Mouse (Mus musculus) kidney, adult 2 months (tissue): ENCODE measurements around the gene Ckm.

Experiments
- CTCF ChIP-seq: fragments of 200-500 bp; conservative IDR thresholded peaks from 2 replicates; pipeline ENCODE4 v1.5.1; 2011; ENCODE audit warnings: low read depth, mild to moderate bottlenecking, control low read depth, low read length, moderate library complexity, mixed read lengths; ENCODE audit not compliant: insufficient read depth, insufficient read length
- POLR2A ChIP-seq: fragments of 200-500 bp; IDR thresholded peaks from one replicate; pipeline ENCODE4 v1.6.1; 2011; ENCODE audit warnings: low read depth, low read length, control low read depth

- TF ChIP-seq CTCF (no peak), POLR2A (no peak)
Measured at GRCm38 (mm10) chr7:19426349-19426748, 21.8 kb downstream of the Ckm start.
